ENCODE assay signal across 10 mouse cellular contexts in genomic region chr12:108219825-108220616, GRCm38 (mm10). TPM values are rescaled to one million over a fixed set of nuclear protein-coding genes. Genes with fewer than 3 reads are reported as not detected.
DNase-seq lines count a peak whose midpoint lies in the region; ATAC-seq and TF ChIP-seq lines count a peak whose summit lies in the region.
"Had no signal": no experiment of that assay in that cellular context is flagged by ENCODE, and none has a peak within 500 bp of the region (broad histone marks: within the 10 kb centered on the region; RNA-seq: fewer than 3 reads in every experiment).

No protein-coding gene starts in this region.

- peak overlapping the region; percentile 24; the same call in 1 of the 2 replicates for H3K27ac ChIP-seq in left cerebral cortex, adult 2 months
- H3K27ac ChIP-seq in forebrain, embryonic 15.5 days (replicated peaks), result peak overlapping the region; percentile 58
- H3K27ac ChIP-seq in intestine, embryonic 15.5 days, result peak overlapping the region; percentile 56; the same call in 1 of the 2 replicates
- peak overlapping the region; percentile 95 for H3K27ac ChIP-seq in neural tube, embryonic 13.5 days (replicated peaks)

- no peak for DNase-seq in left cerebral cortex, adult 2 months (ENCODE audit: extremely low spot score in 1 of 2, low spot score in 2 of 2)
- DNase-seq in left cerebral cortex, postnatal 10 days (ENCODE audit: extremely low spot score in 1 of 2, low spot score in 2 of 2), result no peak
- no peak for DNase-seq in adrenal gland, adult 2 months
- no peak for DNase-seq in thymus, postnatal 14 days
- no peak for DNase-seq in spleen, adult 12 weeks (ENCODE audit: low spot score)
- DNase-seq: adrenal gland, postnatal 36 days; lung, postnatal 14 days had no signal

- 0 out of 2 replicates have a peak overlapping the region, but pooled peaks have one; percentile 0 for H3K9ac ChIP-seq in forebrain, embryonic 15.5 days (replicated peaks)
- no peak overlapping the region; the same call in 1 of the 2 replicates for H3K9ac ChIP-seq in intestine, embryonic 15.5 days
- H3K9ac ChIP-seq in neural tube, embryonic 13.5 days, result peak overlapping the region; percentile 61

- H3K4me1 ChIP-seq in forebrain, embryonic 15.5 days, result peaks cover 69% of the 10 kb centered on the region
- peaks cover 43% of the 10 kb centered on the region for H3K4me1 ChIP-seq in intestine, embryonic 15.5 days (replicated peaks)
- H3K4me1 ChIP-seq in neural tube, embryonic 13.5 days (replicated peaks), result peaks cover 90% of the 10 kb centered on the region

- H3K9me3 ChIP-seq in forebrain, embryonic 15.5 days, result no peaks in the 10 kb centered on the region
- H3K9me3 ChIP-seq in intestine, embryonic 15.5 days, result no peaks in the 10 kb centered on the region
- no peaks in the 10 kb centered on the region for H3K9me3 ChIP-seq in neural tube, embryonic 13.5 days

- no peaks in the 10 kb centered on the region for H3K36me3 ChIP-seq in forebrain, embryonic 15.5 days
- H3K36me3 ChIP-seq in intestine, embryonic 15.5 days, result no peaks in the 10 kb centered on the region
- H3K36me3 ChIP-seq in neural tube, embryonic 13.5 days, result no peaks in the 10 kb centered on the region

- no peak overlapping the region for H3K4me3 ChIP-seq in left cerebral cortex, adult 2 months
- no peak overlapping the region for H3K4me3 ChIP-seq in forebrain, embryonic 15.5 days
- H3K4me3 ChIP-seq in intestine, embryonic 15.5 days (replicated peaks), result no peak overlapping the region
- no peak overlapping the region for H3K4me3 ChIP-seq in neural tube, embryonic 13.5 days

- no peak overlapping the region for H3K4me2 ChIP-seq in forebrain, embryonic 15.5 days (replicated peaks)
- peak overlapping the region; percentile 11; the same call in 1 of the 2 replicates for H3K4me2 ChIP-seq in intestine, embryonic 15.5 days (replicated peaks)
- H3K4me2 ChIP-seq in neural tube, embryonic 13.5 days, result peak overlapping the region; percentile 27; the same call in 1 of the 2 replicates

- ATAC-seq in forebrain, embryonic 15.5 days (replicated peaks), result no peak
- ATAC-seq in intestine, embryonic 15.5 days, result no peak
- ATAC-seq in neural tube, embryonic 13.5 days (ENCODE audit: low read depth), result no peak

- peaks cover 1% of the 10 kb centered on the region; the same call in 1 of the 2 replicates for H3K27me3 ChIP-seq in forebrain, embryonic 15.5 days
- no peaks in the 10 kb centered on the region for H3K27me3 ChIP-seq in intestine, embryonic 15.5 days (replicated peaks)
- H3K27me3 ChIP-seq in neural tube, embryonic 13.5 days, result no peaks in the 10 kb centered on the region

- intact Hi-C loops in left cerebral cortex, adult 2 months (cut with DNase I), result loop anchor here (10.0 kb wide), 1 partner anchor 315 kb away; no protein-coding TSS in a partner anchor
- intact Hi-C loops in left cerebral cortex, postnatal 10 days (cut with DNase I), result loop anchor here (5.0 kb wide), 2 partner anchors 47 to 57 kb away; partner anchors contain the start of gene Ccdc85c

- no peak for TF ChIP-seq CTCF in left cerebral cortex, adult 2 months (IDR thresholded peaks at IDR 0.05)

- 51% methylated on average over 21 of the region's 21 CpGs for WGBS in forebrain, embryonic 15.5 days
- 68% methylated on average over 21 of the region's 21 CpGs for WGBS in intestine, embryonic 15.5 days
- 63% methylated on average over 21 of the region's 21 CpGs for WGBS in neural tube, embryonic 13.5 days

RNA-seq across cellular contexts. Expression of gene Ccnk, which starts 40.6 kb away (rescaled TPM):
- total RNA-seq in left cerebral cortex, adult 2 months (2021), result 10 to 100 TPM; 30.4 to 33.4 TPM
- 10 to 100 TPM; 29.1 to 31.1 TPM for total RNA-seq in left cerebral cortex, postnatal 10 days (2021)
- polyA plus RNA-seq in forebrain, embryonic 15.5 days (2015; fragmentation: Nextera tagmentation; extraction: Ambion mirVana), result 3.3 and 3.7 TPM in 2 replicates
- polyA plus RNA-seq in intestine, embryonic 15.5 days (2015; fragmentation: Nextera tagmentation; extraction: Ambion mirVana), result 2.8 and 3.8 TPM in 2 replicates
- 3.7 and 4.2 TPM in 2 replicates for polyA plus RNA-seq in neural tube, embryonic 13.5 days (2015; fragmentation: Nextera tagmentation; extraction: Ambion mirVana)
- 10 to 100 TPM; 23.7 to 37.6 TPM for total RNA-seq in adrenal gland, adult 2 months (2021)
- 8.1 and 8.7 TPM in 2 replicates for polyA plus RNA-seq in adrenal gland, adult 2 months (2012; rRNA removed)

RNA-seq across cellular contexts. Expression of gene Setd3, which starts 40.9 kb away (rescaled TPM):
- 100 to 1,000 TPM; 167 to 185 TPM for total RNA-seq in left cerebral cortex, adult 2 months (2021)
- 100 to 1,000 TPM; 121 to 127 TPM for total RNA-seq in left cerebral cortex, postnatal 10 days (2021)
- 98.3 and 108 TPM in 2 replicates for polyA plus RNA-seq in forebrain, embryonic 15.5 days (2015; fragmentation: Nextera tagmentation; extraction: Ambion mirVana)
- polyA plus RNA-seq in intestine, embryonic 15.5 days (2015; fragmentation: Nextera tagmentation; extraction: Ambion mirVana), result 91.7 and 97.9 TPM in 2 replicates
- polyA plus RNA-seq in neural tube, embryonic 13.5 days (2015; fragmentation: Nextera tagmentation; extraction: Ambion mirVana), result 107 and 109 TPM in 2 replicates
- total RNA-seq in adrenal gland, adult 2 months (2021), result 100 to 1,000 TPM; 109 to 117 TPM
- 9.2 and 11.0 TPM in 2 replicates for polyA plus RNA-seq in adrenal gland, adult 2 months (2012; rRNA removed)

RNA-seq across cellular contexts. Expression of gene Ccdc85c, which starts 55.2 kb away (rescaled TPM):
- 10 to 100 TPM; 73.7 to 79.3 TPM for total RNA-seq in left cerebral cortex, adult 2 months (2021)
- total RNA-seq in left cerebral cortex, postnatal 10 days (2021), result 10 to 100 TPM; 58.9 to 59.6 TPM
- polyA plus RNA-seq in forebrain, embryonic 15.5 days (2015; fragmentation: Nextera tagmentation; extraction: Ambion mirVana), result 14.3 and 16.3 TPM in 2 replicates
- 8.7 and 9.3 TPM in 2 replicates for polyA plus RNA-seq in intestine, embryonic 15.5 days (2015; fragmentation: Nextera tagmentation; extraction: Ambion mirVana)
- 14.5 and 15.8 TPM in 2 replicates for polyA plus RNA-seq in neural tube, embryonic 13.5 days (2015; fragmentation: Nextera tagmentation; extraction: Ambion mirVana)
- total RNA-seq in adrenal gland, adult 2 months (2021), result 10 to 100 TPM; 19.0 to 26.9 TPM
- 35.3 and 38.0 TPM in 2 replicates for polyA plus RNA-seq in adrenal gland, adult 2 months (2012; rRNA removed)

Comparison
In these comparisons a context has a peak if more than half of its experiments do, and no peak if none do; other contexts are left out.
1. H3K27ac ChIP-seq: peak in every context shown above with its lines; median percentile 95 in neural tube, embryonic 13.5 days; 58 in forebrain, embryonic 15.5 days; 56 in intestine, embryonic 15.5 days; 24 in left cerebral cortex, adult 2 months.